Mouse (Mus musculus) bone marrow, adult 2 months (tissue): ENCODE measurements around the gene Pbrm1.
A peak's percentile ranks its signal among the peaks of the same experiment; 100 is the strongest.

ENCODE experiments used
- CTCF ChIP-seq: fragments of 200-500 bp; IDR thresholded peaks from 2 replicates; pipeline ENCODE4 v1.5.1; 2011; ENCODE audit warnings: low read length, control low read depth; ENCODE audit not compliant: control insufficient read depth, insufficient read depth
- POLR2A ChIP-seq: fragments of 200-500 bp; IDR thresholded peaks from 2 replicates; pipeline ENCODE4 v1.6.1; 2011; ENCODE audit warnings: low read depth, mild to moderate bottlenecking, control low read depth, low read length, borderline replicate concordance; ENCODE audit not compliant: control insufficient read depth

DNA sequence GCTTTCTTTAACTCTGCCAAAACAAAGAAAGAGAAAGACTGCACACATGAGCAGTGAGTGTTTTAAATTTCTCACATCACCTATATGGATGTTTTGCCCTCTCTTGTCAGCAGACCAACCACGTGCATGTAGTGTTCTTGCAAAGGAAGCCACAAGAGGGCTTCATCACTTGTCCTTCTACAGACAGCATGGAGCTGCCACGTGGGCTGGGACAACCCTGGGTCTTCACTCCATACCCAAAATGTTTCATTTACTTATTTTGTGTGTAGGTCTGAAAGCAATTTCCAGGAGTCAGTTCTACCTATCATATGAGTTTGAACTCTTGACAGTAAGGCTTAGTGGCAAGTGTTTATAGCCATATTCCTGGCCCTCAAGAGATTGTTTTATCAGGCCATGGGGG is 1.1 kb upstream of the Pbrm1 start:
- TF ChIP-seq POLR2A (no peak), CTCF (peak; percentile 20; the same call in 1 of the 2 replicates)
